Mouse (Mus musculus): ENCODE results near the gene Tll1. TPM values are rescaled to one million over a fixed set of nuclear protein-coding genes. Genes with fewer than 3 reads are reported as not detected.

Gene Tll1
- polyA plus RNA-seq, 1 experiment from 2014 or later: 1.2 TPM

DNA sequence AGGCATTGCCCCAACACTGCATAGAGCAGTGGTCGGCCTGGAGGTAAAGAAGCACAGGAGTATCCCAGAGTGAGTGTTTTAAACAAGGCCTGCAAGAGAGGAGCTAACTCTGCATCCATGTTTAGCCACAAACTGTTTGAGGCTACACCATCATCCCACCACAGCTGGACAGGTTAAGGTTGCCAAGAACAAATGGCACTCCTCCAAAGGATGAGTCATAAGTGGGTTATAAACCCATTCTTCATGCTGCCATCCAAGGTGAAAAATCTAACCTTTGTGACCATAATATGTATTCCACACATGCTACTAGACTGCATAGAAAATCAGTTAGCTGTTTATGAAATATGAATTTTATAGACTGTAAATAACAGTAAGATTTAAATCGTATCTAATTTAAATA is 29.1 kb downstream of the Tll1 start:
- Histone ChIP-seq H3K4me2 (no peak overlapping the region), H3K27ac (ENCODE audit: low read depth) (no peak overlapping the region), H3K36me3 (ENCODE audit: insufficient read depth) (no peaks in the 10 kb centered on the region), H3K4me1 (ENCODE audit: insufficient read depth) (no peaks in the 10 kb centered on the region), H3K4me3 (ENCODE audit: low read depth, low read length) (no peak overlapping the region), H3K9ac (no peak overlapping the region), H3K9me3 (ENCODE audit: low read depth, low read length) (no peaks in the 10 kb centered on the region), H3K27me3 (ENCODE audit: insufficient read depth, low read length) (no peaks in the 10 kb centered on the region)
- TF ChIP-seq CTCF (IDR thresholded peaks at IDR 0.05; ENCODE audit: low read depth): no peak
- no peak for ATAC-seq (ENCODE audit: insufficient read depth)
- WGBS: 75% methylated on average over 2 of the region's 2 CpGs
- no peak for DNase-seq

DNA sequence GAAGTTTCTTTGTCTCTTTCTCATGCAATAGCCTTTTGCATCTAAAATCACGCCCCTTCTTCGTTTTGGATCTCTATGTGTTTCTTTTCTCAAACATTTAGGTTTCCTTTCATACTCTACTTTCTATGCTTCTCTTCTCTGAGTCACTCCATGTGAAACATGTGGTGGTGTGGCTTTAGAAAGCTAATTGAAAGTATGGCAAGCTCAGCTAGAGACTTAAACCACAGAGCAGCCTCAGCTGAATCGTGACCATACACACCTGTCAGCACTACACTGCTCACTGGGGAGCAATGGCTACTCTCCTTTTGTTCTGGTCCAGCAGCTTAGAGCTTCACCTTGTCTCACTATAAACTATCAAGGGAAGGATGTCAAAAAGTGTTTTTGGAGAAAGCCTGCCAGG is 31.2 kb downstream of the Tll1 start:
- H3K4me1 ChIP-seq (ENCODE audit: insufficient read depth): no peaks in the 10 kb centered on the region
- ATAC-seq (ENCODE audit: insufficient read depth) (no peak), DNase-seq (no peak)
- H3K9ac ChIP-seq: no peak overlapping the region
- no peaks in the 10 kb centered on the region for H3K9me3 ChIP-seq (ENCODE audit: low read depth, low read length)
- H3K4me2 ChIP-seq: no peak overlapping the region
- H3K27ac ChIP-seq (ENCODE audit: low read depth): no peak overlapping the region
- H3K27me3 ChIP-seq (ENCODE audit: insufficient read depth, low read length): no peaks in the 10 kb centered on the region
- no peaks in the 10 kb centered on the region for H3K36me3 ChIP-seq (ENCODE audit: insufficient read depth)
- H3K4me3 ChIP-seq (ENCODE audit: low read depth, low read length): no peak overlapping the region
- no peak for TF ChIP-seq CTCF (IDR thresholded peaks at IDR 0.05; ENCODE audit: low read depth)
- WGBS: 69% methylated on average over 3 of the region's 3 CpGs

DNA sequence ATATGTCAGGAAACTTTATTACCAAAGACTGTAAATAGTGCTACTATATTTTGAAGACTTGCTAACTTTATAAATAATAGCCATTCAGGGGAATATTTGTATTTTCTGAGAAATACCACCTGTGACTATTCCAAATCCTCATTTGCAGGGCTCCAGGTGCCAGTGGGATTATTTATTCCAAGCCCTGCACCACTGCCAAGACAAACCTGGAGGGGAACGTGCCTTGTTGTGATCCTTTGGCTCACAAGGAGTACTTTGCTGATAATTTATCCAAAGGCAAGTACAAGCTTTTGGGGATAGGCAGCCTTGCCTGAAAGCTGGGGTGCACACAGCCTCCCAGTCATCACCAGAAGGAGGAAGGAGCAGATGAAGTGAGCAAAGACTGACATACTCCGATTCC is 32.3 kb downstream of the Tll1 start:
- Histone ChIP-seq H3K9ac (no peak overlapping the region), H3K27me3 (ENCODE audit: insufficient read depth, low read length) (no peaks in the 10 kb centered on the region), H3K27ac (ENCODE audit: low read depth) (no peak overlapping the region), H3K36me3 (ENCODE audit: insufficient read depth) (no peaks in the 10 kb centered on the region), H3K4me1 (ENCODE audit: insufficient read depth) (no peaks in the 10 kb centered on the region), H3K9me3 (ENCODE audit: low read depth, low read length) (no peaks in the 10 kb centered on the region), H3K4me3 (ENCODE audit: low read depth, low read length) (no peak overlapping the region), H3K4me2 (no peak overlapping the region)
- 63% methylated on average over 2 of the region's 2 CpGs for WGBS
- no peak for ATAC-seq (ENCODE audit: insufficient read depth)
- no peak for TF ChIP-seq CTCF (IDR thresholded peaks at IDR 0.05; ENCODE audit: low read depth)
- DNase-seq: no peak

DNA sequence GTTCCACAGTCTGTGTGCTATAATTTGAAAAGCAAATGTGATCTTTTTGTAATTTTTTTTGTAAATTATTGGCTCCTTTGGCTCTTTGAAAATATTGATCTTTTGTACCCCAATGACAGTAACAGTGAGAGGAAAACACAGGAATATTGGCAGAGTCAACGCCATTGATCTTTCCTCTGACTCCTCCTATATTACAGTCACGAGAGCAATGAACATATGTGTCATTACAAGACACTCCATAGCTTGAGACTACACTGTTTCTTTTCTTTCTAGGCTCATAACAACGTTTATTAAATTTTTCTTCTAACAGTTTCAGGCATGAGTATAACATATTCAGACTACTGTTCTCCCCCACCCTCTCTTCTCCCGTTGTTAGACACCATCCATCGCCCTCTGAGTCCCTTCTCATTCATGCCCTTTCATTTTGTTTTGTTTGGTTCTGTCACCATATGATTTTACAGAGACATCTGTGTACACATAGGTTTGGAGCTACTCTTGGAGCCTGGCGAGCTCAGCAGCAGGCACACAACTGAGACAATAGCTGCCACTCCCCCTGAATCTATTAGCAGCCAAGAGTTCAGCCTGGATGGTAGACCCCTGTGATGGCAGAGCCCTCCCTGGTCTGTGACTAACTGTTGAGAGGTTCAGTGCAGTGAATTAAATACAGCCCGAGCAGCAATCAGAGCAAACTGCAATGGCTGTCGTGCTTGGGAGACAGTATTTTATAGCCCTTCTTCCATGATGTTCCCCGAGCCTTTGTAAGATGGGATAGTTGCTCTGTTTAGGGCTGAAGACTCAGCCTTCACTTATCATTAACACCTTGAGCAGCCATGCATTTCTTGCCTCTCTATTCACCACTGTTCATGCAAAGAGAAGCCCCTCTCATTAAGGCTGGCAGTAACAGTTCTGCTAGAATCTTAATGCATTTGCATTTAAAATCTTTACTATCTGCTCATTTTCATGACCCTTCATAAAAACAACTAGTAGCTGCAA is 52.9 kb downstream of the Tll1 start:
- H3K4me1 ChIP-seq (ENCODE audit: insufficient read depth): no peaks in the 10 kb centered on the region
- H3K4me2 ChIP-seq: no peak overlapping the region
- no peaks in the 10 kb centered on the region for H3K27me3 ChIP-seq (ENCODE audit: insufficient read depth, low read length)
- H3K4me3 ChIP-seq (ENCODE audit: low read depth, low read length): no peak overlapping the region
- 64% methylated on average over 9 of the region's 9 CpGs for WGBS
- H3K27ac ChIP-seq (ENCODE audit: low read depth): no peak overlapping the region
- TF ChIP-seq CTCF (IDR thresholded peaks at IDR 0.05; ENCODE audit: low read depth): no peak
- ATAC-seq (ENCODE audit: insufficient read depth) (no peak), DNase-seq (no peak)
- no peaks in the 10 kb centered on the region for H3K9me3 ChIP-seq (ENCODE audit: low read depth, low read length)
- no peaks in the 10 kb centered on the region for H3K36me3 ChIP-seq (ENCODE audit: insufficient read depth)
- no peak overlapping the region for H3K9ac ChIP-seq

DNA sequence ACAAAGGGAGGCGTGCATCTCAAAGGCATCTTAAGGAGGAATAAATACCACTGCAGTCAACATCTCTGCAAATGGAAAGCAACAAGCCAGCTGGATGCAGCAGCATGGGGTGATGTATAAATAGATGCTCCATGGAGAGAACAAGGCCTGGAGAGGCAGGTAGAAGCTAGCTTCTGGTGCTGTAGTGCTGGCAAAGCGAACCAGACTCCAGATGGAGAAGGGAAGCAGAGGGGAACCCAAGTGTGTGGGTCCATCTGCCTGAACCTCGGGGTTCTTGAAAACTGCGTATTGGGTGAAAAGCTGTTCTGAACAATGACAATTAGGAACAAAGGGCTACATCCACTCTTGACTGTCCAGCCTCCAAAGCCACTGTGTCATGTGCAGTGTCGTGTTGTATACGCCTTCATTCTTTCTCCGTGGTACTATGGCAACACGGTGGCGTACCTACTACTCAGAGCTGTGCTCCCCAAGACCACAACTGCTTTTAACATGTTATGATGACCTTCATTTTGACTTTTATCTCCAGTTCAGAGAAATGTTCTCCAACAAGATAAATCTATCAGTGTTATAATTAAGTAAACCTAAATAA is 53.8 kb downstream of the Tll1 start:
- no peak for DNase-seq
- Histone ChIP-seq H3K4me1 (ENCODE audit: insufficient read depth) (no peaks in the 10 kb centered on the region), H3K4me2 (no peak overlapping the region), H3K36me3 (ENCODE audit: insufficient read depth) (no peaks in the 10 kb centered on the region), H3K9ac (no peak overlapping the region), H3K27me3 (ENCODE audit: insufficient read depth, low read length) (no peaks in the 10 kb centered on the region), H3K4me3 (ENCODE audit: low read depth, low read length) (no peak overlapping the region), H3K9me3 (ENCODE audit: low read depth, low read length) (no peaks in the 10 kb centered on the region), H3K27ac (ENCODE audit: low read depth) (no peak overlapping the region)
- no peak for ATAC-seq (ENCODE audit: insufficient read depth)
- WGBS: 81% methylated on average over 9 of the region's 9 CpGs
- TF ChIP-seq CTCF (IDR thresholded peaks at IDR 0.05; ENCODE audit: low read depth): no peak

DNA sequence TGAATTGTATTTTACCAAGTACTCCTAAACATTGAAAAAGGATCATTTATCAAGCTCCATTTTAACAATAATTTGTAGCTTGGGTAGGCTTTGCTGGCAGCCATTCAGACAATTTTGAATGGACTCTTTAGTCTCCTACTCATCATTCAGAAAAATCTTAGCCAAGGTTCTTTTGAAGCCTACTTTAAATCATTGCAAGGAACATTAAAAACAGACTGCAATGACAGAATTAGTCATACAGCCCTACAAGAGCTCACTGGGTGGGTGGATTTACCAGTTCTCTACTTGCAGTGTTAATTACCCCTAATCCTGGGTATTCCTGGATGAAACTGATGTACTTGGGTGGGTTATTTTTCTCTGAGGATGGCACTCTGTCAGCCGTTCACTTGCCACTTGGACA is 69.5 kb downstream of the Tll1 start:
- WGBS: 72% methylated on average over 1 of the region's 1 CpGs
- ATAC-seq (ENCODE audit: insufficient read depth) (no peak), DNase-seq (no peak)
- Histone ChIP-seq H3K27ac (ENCODE audit: low read depth) (no peak overlapping the region), H3K4me3 (ENCODE audit: low read depth, low read length) (no peak overlapping the region), H3K27me3 (ENCODE audit: insufficient read depth, low read length) (no peaks in the 10 kb centered on the region), H3K36me3 (ENCODE audit: insufficient read depth) (no peaks in the 10 kb centered on the region), H3K9ac (no peak overlapping the region), H3K9me3 (ENCODE audit: low read depth, low read length) (no peaks in the 10 kb centered on the region), H3K4me1 (ENCODE audit: insufficient read depth) (no peaks in the 10 kb centered on the region), H3K4me2 (no peak overlapping the region)
- TF ChIP-seq CTCF (IDR thresholded peaks at IDR 0.05; ENCODE audit: low read depth): no peak

DNA sequence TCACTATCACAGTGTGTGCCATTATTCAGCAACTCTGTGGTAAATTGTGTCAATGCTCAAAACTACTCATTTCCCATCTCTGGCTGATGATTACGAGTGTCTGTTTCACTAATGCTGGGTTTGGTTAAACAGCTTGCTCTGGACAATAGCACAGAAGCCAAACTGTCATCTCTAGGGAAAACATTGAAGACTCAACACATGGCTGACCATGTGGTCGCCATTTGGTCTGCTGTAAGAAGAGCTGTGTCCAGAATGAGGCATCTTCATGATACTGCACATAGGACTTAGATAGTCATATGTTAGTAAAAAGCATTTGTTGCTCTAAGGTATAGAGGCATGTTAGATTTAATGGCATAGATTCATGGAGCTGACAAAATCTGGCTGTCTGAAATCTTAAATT is 98.9 kb downstream of the Tll1 start:
- WGBS: 63% methylated on average over 2 of the region's 2 CpGs
- H3K36me3 ChIP-seq (ENCODE audit: insufficient read depth): no peaks in the 10 kb centered on the region

More for the DNA sequence above, 98.9 kb downstream of the Tll1 start:
- Histone ChIP-seq H3K4me2 (no peak overlapping the region), H3K9me3 (ENCODE audit: low read depth, low read length) (no peaks in the 10 kb centered on the region), H3K4me3 (ENCODE audit: low read depth, low read length) (no peak overlapping the region), H3K27me3 (ENCODE audit: insufficient read depth, low read length) (no peaks in the 10 kb centered on the region), H3K9ac (no peak overlapping the region), H3K27ac (ENCODE audit: low read depth) (no peak overlapping the region), H3K4me1 (ENCODE audit: insufficient read depth) (no peaks in the 10 kb centered on the region)
- TF ChIP-seq CTCF (IDR thresholded peaks at IDR 0.05; ENCODE audit: low read depth): no peak
- DNase-seq: no peak
- no peak for ATAC-seq (ENCODE audit: insufficient read depth)

Data from lung, embryonic 14.5 days (tissue).